Mouse (Mus musculus) MEL-GATA-1-ER (cell line): ENCODE measurements around the gene Scamp4.

ENCODE experiments used
- DNase-seq: peaks from one replicate; pipeline ENCODE4 v3.0.0-alpha.2; 2012; ENCODE audit warnings: low read depth; ENCODE audit errors: extremely low read depth

The Scamp4 gene

GRCm38 (mm10) chr10:80602698-80603325, at the start of gene Scamp4, which contains the start of gene Adat3:
Gene Scamp4, plus strand, starts transcription at chr10:80602872.
Gene Adat3, plus strand, starts transcription at chr10:80602880.
- DNase-seq = peak; percentile 80

GRCm38 (mm10) chr10:80553575-80553974, 49.1 kb upstream of the Scamp4 start:
- DNase-seq = no peak

GRCm38 (mm10) chr10:80553997-80554396, 48.7 kb upstream of the Scamp4 start:
- DNase-seq = no peak

- DNase-seq = no peak
Observed at GRCm38 (mm10) chr10:80557346-80557965, 45.2 kb upstream of the Scamp4 start.

- no peak for DNase-seq
Observed at GRCm38 (mm10) chr10:80559431-80559830, 43.2 kb upstream of the Scamp4 start.

- DNase-seq = no peak
Observed at GRCm38 (mm10) chr10:80560621-80561020, 42.1 kb upstream of the Scamp4 start.

- DNase-seq = peak; percentile 89
Observed at GRCm38 (mm10) chr10:80561116-80561944, 41.3 kb upstream of the Scamp4 start, which contains the start of gene Rexo1. Gene Rexo1, minus strand, starts transcription at chr10:80561560.

- DNase-seq = no peak
Observed at GRCm38 (mm10) chr10:80566375-80567092, 36.1 kb upstream of the Scamp4 start.

- DNase-seq = no peak
Observed at GRCm38 (mm10) chr10:80568876-80569275, 33.8 kb upstream of the Scamp4 start.

- peak; percentile 67 for DNase-seq
Observed at GRCm38 (mm10) chr10:80569664-80570066, 33.0 kb upstream of the Scamp4 start.

- no peak for DNase-seq
Observed at GRCm38 (mm10) chr10:80570419-80570818, 32.3 kb upstream of the Scamp4 start.

GRCm38 (mm10) chr10:80570871-80571836, 31.5 kb upstream of the Scamp4 start:
- DNase-seq = peak; percentile 52

GRCm38 (mm10) chr10:80572477-80572876, 30.2 kb upstream of the Scamp4 start:
- peak; percentile 46 for DNase-seq

- no peak for DNase-seq
Observed at GRCm38 (mm10) chr10:80573944-80574343, 28.7 kb upstream of the Scamp4 start.

- DNase-seq = no peak
Observed at GRCm38 (mm10) chr10:80574896-80575295, 27.8 kb upstream of the Scamp4 start.

GRCm38 (mm10) chr10:80575925-80576324, 26.7 kb upstream of the Scamp4 start:
- DNase-seq = peak; percentile 39

- peak; percentile 37 for DNase-seq
Observed at GRCm38 (mm10) chr10:80576351-80577194, 26.1 kb upstream of the Scamp4 start.

- peak; percentile 78 for DNase-seq
Observed at GRCm38 (mm10) chr10:80577195-80578130, 25.2 kb upstream of the Scamp4 start, which contains the start of gene Klf16. Gene Klf16, minus strand, starts transcription at chr10:80577321.
